ENCODE assay signal across 9 mouse cellular contexts in genomic region chr2:32506673-32507668, GRCm38 (mm10). TPM values are rescaled to one million over a fixed set of nuclear protein-coding genes. Genes with fewer than 3 reads are reported as not detected.
DNase-seq lines count a peak whose midpoint lies in the region; ATAC-seq and TF ChIP-seq lines count a peak whose summit lies in the region.
"Had no signal": no experiment of that assay in that cellular context is flagged by ENCODE, and none has a peak within 500 bp of the region (broad histone marks: within the 10 kb centered on the region; RNA-seq: fewer than 3 reads in every experiment).

No protein-coding gene starts in this region.

- no peaks in the 10 kb centered on the region for H3K79me2 ChIP-seq in liver, adult 2 months (ENCODE audit: control insufficient read depth, insufficient read depth, low read length)

- ATAC-seq in liver, embryonic 11.5 days (replicated peaks; ENCODE audit: low FRiP score), result no peak

- TF ChIP-seq POLR2A in liver, adult 2 months (IDR thresholded peaks at IDR 0.05; ENCODE audit: extremely low read depth, insufficient read depth, low read length), result no peak

- H3K9ac ChIP-seq in liver, adult 2 months (ENCODE audit: low read depth, low read length), result no peak overlapping the region
- no peak overlapping the region for H3K9ac ChIP-seq in liver, embryonic 11.5 days (ENCODE audit: low read depth, low read length)
- H3K9ac ChIP-seq: embryonic facial prominence, embryonic 13.5 days had no signal

- no peaks in the 10 kb centered on the region for H3K9me3 ChIP-seq in liver, embryonic 11.5 days (ENCODE audit: control insufficient read depth, low read length)
- H3K9me3 ChIP-seq in embryonic facial prominence, embryonic 10.5 days, result peaks cover 5% of the 10 kb centered on the region; the same call in 1 of the 2 replicates
- H3K9me3 ChIP-seq in heart, embryonic 10.5 days, result no peaks in the 10 kb centered on the region
- peaks cover 4% of the 10 kb centered on the region for H3K9me3 ChIP-seq in megakaryocyte, embryonic 14.5 days

- H3K4me3 ChIP-seq in liver, adult 2 months (ENCODE audit: insufficient read depth, low read depth, low read length), result no peak overlapping the region
- H3K4me3 ChIP-seq in liver, embryonic 11.5 days (ENCODE audit: low read depth, low read length), result no peak overlapping the region
- no peak overlapping the region for H3K4me3 ChIP-seq in embryonic facial prominence, embryonic 10.5 days
- H3K4me3 ChIP-seq in heart, embryonic 10.5 days, result no peak overlapping the region
- H3K4me3 ChIP-seq in megakaryocyte, embryonic 14.5 days (replicated peaks), result peak overlapping the region; percentile 34
- H3K4me3 ChIP-seq: embryonic facial prominence, embryonic 13.5 days had no signal

- no peaks in the 10 kb centered on the region for H3K36me3 ChIP-seq in liver, adult 2 months (ENCODE audit: control insufficient read depth, insufficient read depth, low read length)
- H3K36me3 ChIP-seq in liver, embryonic 11.5 days (ENCODE audit: control insufficient read depth, insufficient read depth, low read length), result no peaks in the 10 kb centered on the region
- H3K36me3 ChIP-seq in embryonic facial prominence, embryonic 10.5 days (replicated peaks), result peaks cover 3% of the 10 kb centered on the region; the same call in 1 of the 2 replicates
- H3K36me3 ChIP-seq in heart, embryonic 10.5 days, result no peaks in the 10 kb centered on the region
- no peaks in the 10 kb centered on the region for H3K36me3 ChIP-seq in megakaryocyte, embryonic 14.5 days (replicated peaks; ENCODE audit: low read length)
- H3K36me3 ChIP-seq: embryonic facial prominence, embryonic 13.5 days had no signal

- 66% methylated on average over 22 of the region's 22 CpGs for WGBS in liver, adult 2 months
- WGBS in liver, embryonic 11.5 days, result 61% methylated on average over 22 of the region's 22 CpGs
- WGBS in embryonic facial prominence, embryonic 10.5 days, result 70% methylated on average over 22 of the region's 22 CpGs
- WGBS in heart, embryonic 10.5 days, result 67% methylated on average over 22 of the region's 22 CpGs

- no peaks in the 10 kb centered on the region for H3K27me3 ChIP-seq in liver, adult 2 months (ENCODE audit: control insufficient read depth, insufficient read depth, low read length)
- H3K27me3 ChIP-seq in liver, embryonic 11.5 days (replicated peaks; ENCODE audit: control insufficient read depth, insufficient read depth, low read length), result no peaks in the 10 kb centered on the region
- no peaks in the 10 kb centered on the region for H3K27me3 ChIP-seq in embryonic facial prominence, embryonic 10.5 days (replicated peaks; ENCODE audit: low read depth, poor library complexity, severe bottlenecking)
- H3K27me3 ChIP-seq in heart, embryonic 10.5 days (ENCODE audit: insufficient read depth, poor library complexity, severe bottlenecking), result no peaks in the 10 kb centered on the region
- H3K27me3 ChIP-seq in megakaryocyte, embryonic 14.5 days (replicated peaks), result peaks cover 26% of the 10 kb centered on the region
- H3K27me3 ChIP-seq: embryonic facial prominence, embryonic 13.5 days had no signal

- H3K4me2 ChIP-seq in liver, embryonic 11.5 days, result no peak overlapping the region
- H3K4me2 ChIP-seq: embryonic facial prominence, embryonic 13.5 days had no signal

- no peak for TF ChIP-seq CTCF in liver, adult 2 months (IDR thresholded peaks at IDR 0.05; ENCODE audit: low read depth, low read length)

- no peaks in the 10 kb centered on the region; the same call in 1 of the 2 replicates for H3K4me1 ChIP-seq in liver, adult 2 months (ENCODE audit: control insufficient read depth, insufficient read depth, low read length)
- peaks cover 17% of the 10 kb centered on the region for H3K4me1 ChIP-seq in liver, embryonic 11.5 days (replicated peaks; ENCODE audit: control insufficient read depth, insufficient read depth, low read length)
- H3K4me1 ChIP-seq in embryonic facial prominence, embryonic 10.5 days, result peaks cover 43% of the 10 kb centered on the region
- H3K4me1 ChIP-seq in heart, embryonic 10.5 days, result peaks cover 37% of the 10 kb centered on the region
- H3K4me1 ChIP-seq in megakaryocyte, embryonic 14.5 days, result peaks cover 45% of the 10 kb centered on the region

- DNase-seq in liver, adult 2 months (ENCODE audit: extremely low read depth, low read depth, low spot score), result no peak
- no peak for DNase-seq in liver, embryonic 11.5 days (ENCODE audit: low spot score)
- no peak for DNase-seq in embryonic facial prominence, embryonic 10.5 days (ENCODE audit: low spot score)
- no peak for DNase-seq in heart, embryonic 10.5 days (ENCODE audit: low spot score)
- no peak for DNase-seq in cerebellum, postnatal 10 days
- no peak for DNase-seq in embryo, embryonic 10 days (ENCODE audit: low spot score)
- no peak for DNase-seq in neural tube, embryonic 10.5 days (ENCODE audit: extremely low spot score, low spot score)

- peak overlapping the region; percentile 41; the same call in 1 of the 2 replicates for H3K27ac ChIP-seq in liver, adult 2 months (replicated peaks; ENCODE audit: insufficient read depth, low read depth, low read length)
- H3K27ac ChIP-seq in liver, embryonic 11.5 days (ENCODE audit: low read depth, low read length), result no peak overlapping the region
- 0 out of 2 replicates have a peak overlapping the region, but pooled peaks have one; percentile 12 for H3K27ac ChIP-seq in embryonic facial prominence, embryonic 10.5 days (replicated peaks)
- H3K27ac ChIP-seq in heart, embryonic 10.5 days, result peak overlapping the region; percentile 32; the same call in 1 of the 2 replicates
- H3K27ac ChIP-seq: embryonic facial prominence, embryonic 13.5 days had no signal

RNA-seq across cellular contexts. Expression of gene Fam102a, which starts 28.2 kb away (rescaled TPM):
- total RNA-seq in liver, adult 2 months (2014; rRNA removed), result 7.0 and 7.2 TPM in 2 replicates
- 10.5 and 11.0 TPM in 2 replicates for polyA plus RNA-seq in liver, adult 2 months (2012; rRNA removed)
- 4.1 and 6.5 TPM in 2 replicates for polyA plus RNA-seq in liver, embryonic 11.5 days (2014; fragmentation: Nextera tagmentation; extraction: Ambion mirVana)
- polyA plus RNA-seq in embryonic facial prominence, embryonic 10.5 days (2016; fragmentation: Nextera tagmentation; extraction: Ambion mirVana), result 11.8 and 12.3 TPM in 2 replicates
- 5.9 and 8.3 TPM in 2 replicates for polyA plus RNA-seq in heart, embryonic 10.5 days (2016; fragmentation: Nextera tagmentation; extraction: Ambion mirVana)
- polyA plus RNA-seq in megakaryocyte, embryonic 14.5 days (2012; ENCODE audit: insufficient read depth, low replicate concordance), result 0.64 and 1.8 TPM in 2 replicates

RNA-seq across cellular contexts. Expression of gene Slc25a25, which starts 55.7 kb away (rescaled TPM):
- total RNA-seq in liver, adult 2 months (2014; rRNA removed), result 40.0 and 41.9 TPM in 2 replicates
- polyA plus RNA-seq in liver, adult 2 months (2012; rRNA removed), result 57.9 and 124 TPM in 2 replicates
- polyA plus RNA-seq in liver, embryonic 11.5 days (2014; fragmentation: Nextera tagmentation; extraction: Ambion mirVana), result 10.4 and 12.7 TPM in 2 replicates
- 29.8 and 31.8 TPM in 2 replicates for polyA plus RNA-seq in embryonic facial prominence, embryonic 10.5 days (2016; fragmentation: Nextera tagmentation; extraction: Ambion mirVana)
- polyA plus RNA-seq in heart, embryonic 10.5 days (2016; fragmentation: Nextera tagmentation; extraction: Ambion mirVana), result 17.0 and 17.3 TPM in 2 replicates
- 7.3 and 7.9 TPM in 2 replicates for polyA plus RNA-seq in megakaryocyte, embryonic 14.5 days (2012; ENCODE audit: insufficient read depth, low replicate concordance)

RNA-seq across cellular contexts. Expression of gene Naif1, which starts 56.7 kb away (rescaled TPM):
- total RNA-seq in liver, adult 2 months (2014; rRNA removed), result 0.67 and 0.83 TPM in 2 replicates
- polyA plus RNA-seq in liver, adult 2 months (2012; rRNA removed), result 2.9 and 3.0 TPM in 2 replicates
- polyA plus RNA-seq in liver, embryonic 11.5 days (2014; fragmentation: Nextera tagmentation; extraction: Ambion mirVana), result 4.5 and 5.4 TPM in 2 replicates
- 6.4 and 6.8 TPM in 2 replicates for polyA plus RNA-seq in embryonic facial prominence, embryonic 10.5 days (2016; fragmentation: Nextera tagmentation; extraction: Ambion mirVana)
- polyA plus RNA-seq in heart, embryonic 10.5 days (2016; fragmentation: Nextera tagmentation; extraction: Ambion mirVana), result 5.4 and 5.5 TPM in 2 replicates
- 3.9 and 10.8 TPM in 2 replicates for polyA plus RNA-seq in megakaryocyte, embryonic 14.5 days (2012; ENCODE audit: insufficient read depth, low replicate concordance)
